Mouse (Mus musculus) forebrain, embryonic 15.5 days (tissue): Measurements from ENCODE around the gene Pebp1. TPM values are rescaled to one million over a fixed set of nuclear protein-coding genes. Genes with fewer than 3 reads are reported as not detected.

Experiments used
- ATAC-seq: fragments of 200-750 bp; cut with Nextera tagmentation; replicated peaks from 2 replicates; pipeline ENCODE4 v1.8.0; 2017; ENCODE audit warnings: mild to moderate bottlenecking, moderate TSS enrichment, moderate library complexity
- H3K27ac ChIP-seq: fragments of 300-500 bp; sonication (generic); replicated peaks from 2 replicates; pipeline ENCODE4 v1.5.1; 2015; ENCODE audit warnings: mild to moderate bottlenecking, inconsistent platforms
- H3K27me3 ChIP-seq: fragments of 300-500 bp; sonication (generic); 2 replicates; pipeline ENCODE4 v1.6.1; 2015; ENCODE audit warnings: inconsistent platforms
- H3K36me3 ChIP-seq: fragments of 300-500 bp; sonication (generic); 2 replicates; pipeline ENCODE4 v1.6.1; 2015; ENCODE audit warnings: mild to moderate bottlenecking, inconsistent platforms
- H3K4me1 ChIP-seq: fragments of 300-500 bp; sonication (generic); 2 replicates; pipeline ENCODE4 v1.6.1; 2015; ENCODE audit warnings: inconsistent platforms
- H3K4me2 ChIP-seq: fragments of 300-500 bp; sonication (generic); replicated peaks from 2 replicates; pipeline ENCODE4 v1.6.1; 2015; ENCODE audit warnings: mild to moderate bottlenecking, inconsistent platforms
- H3K4me3 ChIP-seq: fragments of 300-500 bp; sonication (generic); 2 replicates; pipeline ENCODE4 v1.5.1; 2015; ENCODE audit warnings: mild to moderate bottlenecking, inconsistent platforms
- H3K9ac ChIP-seq: fragments of 300-500 bp; sonication (generic); replicated peaks from 2 replicates; pipeline ENCODE4 v1.6.1; 2015; ENCODE audit warnings: mild to moderate bottlenecking, inconsistent platforms
- H3K9me3 ChIP-seq: fragments of 300-500 bp; sonication (generic); 2 replicates; pipeline ENCODE4 v1.6.1; 2016; ENCODE audit warnings: inconsistent platforms
- WGBS: fragments of 180-500 bp; shearing (Covaris S2); methylation state at CpG from one replicate; pipeline ENCODE4 v1.1.7; 2015; ENCODE audit warnings: mixed read lengths; 5-methylcytosine and 5-hydroxymethylcytosine counted together
- polyA plus RNA-seq: library from polyadenylated mRNA; unstranded; fragments of >200 nt; fragmentation: Nextera tagmentation; extraction: Ambion mirVana; gene quantifications from 2 replicates; pipeline ENCODE4 v1.2.1, GENCODE M21; 2015

Gene Pebp1
- 1,178 and 1,180 TPM in 2 replicates for polyA plus RNA-seq

DNA sequence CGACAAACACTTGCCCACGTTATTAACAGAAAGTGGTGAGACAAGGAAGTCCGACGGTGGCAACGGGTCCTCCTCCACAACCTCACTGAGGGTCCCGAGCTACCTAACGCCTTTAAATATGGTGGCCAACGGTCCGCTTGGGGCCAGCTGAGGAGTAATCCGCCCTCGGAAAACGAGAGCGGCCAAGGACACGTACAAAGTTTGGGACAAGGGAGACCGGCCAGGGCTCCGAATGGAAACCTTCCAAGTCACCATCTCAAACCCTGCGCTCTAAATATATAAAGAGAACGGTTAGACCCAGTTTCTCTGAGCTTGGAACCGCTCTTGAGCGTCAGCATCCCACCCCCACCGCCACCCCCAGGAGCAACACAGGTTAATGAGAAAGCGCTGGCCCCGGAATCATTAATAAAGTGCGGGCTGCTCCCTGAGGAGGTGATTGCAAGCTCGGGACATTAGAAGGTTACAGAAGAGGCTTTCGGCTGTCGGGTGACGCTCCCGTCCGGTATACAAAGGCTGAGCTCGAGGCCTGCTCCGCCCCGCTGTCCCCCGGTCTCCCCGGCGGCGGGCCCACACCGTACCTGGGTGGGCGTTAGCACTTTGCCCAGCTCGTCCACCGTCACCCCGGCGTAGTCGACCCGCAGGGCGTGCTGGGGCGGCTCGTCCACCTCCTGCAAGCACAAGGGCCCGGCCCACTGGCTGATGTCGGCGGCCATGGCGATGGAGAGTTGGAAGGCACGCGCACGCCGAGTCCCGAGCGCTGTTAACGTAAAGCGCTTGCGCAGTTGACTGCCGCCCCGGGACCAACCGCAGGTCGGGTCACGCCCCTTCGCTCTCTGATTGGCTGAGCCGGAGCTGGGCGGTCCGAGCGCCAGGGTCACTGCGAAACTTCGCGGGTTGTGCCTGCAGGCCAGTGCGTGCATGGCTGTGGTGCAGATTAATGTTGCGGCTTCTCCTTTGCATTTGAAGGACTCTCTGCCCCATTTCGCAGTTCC, at the start of gene Pebp1:
TSS of gene Pebp1 (minus strand) at position 795 of the 992 bp plus-strand sequence.
- under 1% methylated on average over 77 of the region's 77 CpGs for WGBS
- H3K9me3 ChIP-seq = no peaks in the 10 kb centered on the region
- peak; percentile 94 for ATAC-seq
- peak within 1 kb of the TSS; percentile 58 for H3K4me2 ChIP-seq
- peaks cover 36% of the 10 kb centered on the region for H3K4me1 ChIP-seq
- peak within 1 kb of the TSS; percentile 75 for H3K27ac ChIP-seq
- H3K4me3 ChIP-seq = peak within 1 kb of the TSS; percentile 77
- peaks cover 7% of the 10 kb centered on the region for H3K36me3 ChIP-seq
- peak within 1 kb of the TSS; percentile 80 for H3K9ac ChIP-seq
- no peaks in the 10 kb centered on the region for H3K27me3 ChIP-seq

DNA sequence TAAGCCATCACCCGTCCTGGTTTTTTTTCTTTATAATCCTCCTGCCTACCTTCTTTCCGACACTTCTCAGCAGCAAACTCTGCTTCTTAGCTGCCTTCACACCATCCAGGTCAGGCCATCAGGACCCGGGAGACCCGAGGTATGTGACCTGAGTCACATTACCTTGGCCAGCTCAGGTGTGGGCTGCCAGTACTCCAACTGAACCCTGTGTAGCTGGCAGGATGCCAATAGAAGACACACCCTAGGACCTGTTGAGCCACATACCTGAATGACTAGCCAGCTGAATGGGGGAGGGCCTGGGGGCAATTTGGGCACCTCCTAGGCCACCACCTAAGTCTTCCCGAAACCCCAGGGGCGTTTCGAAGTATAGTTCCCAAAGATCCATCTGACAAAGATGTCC, 43.0 kb upstream of the Pebp1 start:
- no peak overlapping the region for H3K4me2 ChIP-seq
- H3K27me3 ChIP-seq = no peaks in the 10 kb centered on the region
- no peaks in the 10 kb centered on the region for H3K9me3 ChIP-seq
- no peaks in the 10 kb centered on the region for H3K36me3 ChIP-seq
- no peak overlapping the region for H3K4me3 ChIP-seq
- H3K27ac ChIP-seq = no peak overlapping the region
- ATAC-seq = no peak
- H3K9ac ChIP-seq = no peak overlapping the region
- no peaks in the 10 kb centered on the region for H3K4me1 ChIP-seq
- 88% methylated on average over 7 of the region's 7 CpGs for WGBS

DNA sequence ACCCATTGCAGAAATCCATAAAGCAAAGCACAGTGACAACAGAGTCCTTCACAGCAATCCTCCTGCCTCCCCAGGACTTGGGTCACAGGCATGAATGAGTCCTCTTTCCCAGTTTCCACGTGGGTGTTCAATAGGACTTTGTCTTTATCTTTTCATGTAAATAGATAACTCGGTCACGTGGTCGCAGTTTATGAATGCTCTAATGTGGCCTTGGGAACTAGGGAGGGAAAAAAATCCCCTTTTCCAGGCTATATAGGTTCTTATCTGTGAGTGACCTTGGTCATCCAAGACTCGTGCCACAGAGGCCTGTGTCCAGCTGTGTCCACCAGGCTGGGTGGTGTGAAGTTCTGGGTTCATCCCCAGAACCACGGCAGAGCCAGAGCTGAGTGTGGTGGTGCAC, 39.0 kb upstream of the Pebp1 start:
- Histone ChIP-seq H3K4me3 (no peak overlapping the region), H3K9me3 (no peaks in the 10 kb centered on the region), H3K27me3 (no peaks in the 10 kb centered on the region), H3K36me3 (no peaks in the 10 kb centered on the region), H3K4me2 (no peak overlapping the region), H3K27ac (no peak overlapping the region), H3K4me1 (no peaks in the 10 kb centered on the region), H3K9ac (no peak overlapping the region)
- WGBS = 74% methylated on average over 6 of the region's 6 CpGs
- no peak for ATAC-seq

DNA sequence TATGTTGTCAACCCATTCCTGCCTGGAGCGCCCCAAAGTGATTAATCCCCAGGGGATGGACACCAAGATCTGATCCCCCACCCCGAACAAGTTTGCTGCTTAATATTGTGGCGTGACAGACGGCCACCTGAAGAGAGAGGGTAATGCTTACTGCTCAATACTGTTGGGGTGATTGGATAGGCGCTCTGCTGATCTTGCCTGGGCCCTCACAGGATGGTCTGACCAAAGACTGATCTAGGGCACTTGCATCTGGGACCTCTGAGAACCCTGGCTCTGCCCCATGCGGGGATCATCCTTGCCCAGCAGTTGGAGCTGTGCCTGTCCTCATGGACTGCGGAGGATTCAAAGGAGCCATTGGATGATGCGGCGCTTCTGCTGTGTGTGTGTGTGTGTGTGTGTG, 36.3 kb upstream of the Pebp1 start:
- 83% methylated on average over 9 of the region's 9 CpGs for WGBS
- Histone ChIP-seq H3K27ac (no peak overlapping the region), H3K9ac (no peak overlapping the region), H3K4me3 (no peak overlapping the region), H3K4me1 (peaks cover 13% of the 10 kb centered on the region), H3K9me3 (no peaks in the 10 kb centered on the region), H3K4me2 (no peak overlapping the region), H3K36me3 (no peaks in the 10 kb centered on the region), H3K27me3 (peaks cover 5% of the 10 kb centered on the region; the same call in 1 of the 2 replicates)
- no peak for ATAC-seq

DNA sequence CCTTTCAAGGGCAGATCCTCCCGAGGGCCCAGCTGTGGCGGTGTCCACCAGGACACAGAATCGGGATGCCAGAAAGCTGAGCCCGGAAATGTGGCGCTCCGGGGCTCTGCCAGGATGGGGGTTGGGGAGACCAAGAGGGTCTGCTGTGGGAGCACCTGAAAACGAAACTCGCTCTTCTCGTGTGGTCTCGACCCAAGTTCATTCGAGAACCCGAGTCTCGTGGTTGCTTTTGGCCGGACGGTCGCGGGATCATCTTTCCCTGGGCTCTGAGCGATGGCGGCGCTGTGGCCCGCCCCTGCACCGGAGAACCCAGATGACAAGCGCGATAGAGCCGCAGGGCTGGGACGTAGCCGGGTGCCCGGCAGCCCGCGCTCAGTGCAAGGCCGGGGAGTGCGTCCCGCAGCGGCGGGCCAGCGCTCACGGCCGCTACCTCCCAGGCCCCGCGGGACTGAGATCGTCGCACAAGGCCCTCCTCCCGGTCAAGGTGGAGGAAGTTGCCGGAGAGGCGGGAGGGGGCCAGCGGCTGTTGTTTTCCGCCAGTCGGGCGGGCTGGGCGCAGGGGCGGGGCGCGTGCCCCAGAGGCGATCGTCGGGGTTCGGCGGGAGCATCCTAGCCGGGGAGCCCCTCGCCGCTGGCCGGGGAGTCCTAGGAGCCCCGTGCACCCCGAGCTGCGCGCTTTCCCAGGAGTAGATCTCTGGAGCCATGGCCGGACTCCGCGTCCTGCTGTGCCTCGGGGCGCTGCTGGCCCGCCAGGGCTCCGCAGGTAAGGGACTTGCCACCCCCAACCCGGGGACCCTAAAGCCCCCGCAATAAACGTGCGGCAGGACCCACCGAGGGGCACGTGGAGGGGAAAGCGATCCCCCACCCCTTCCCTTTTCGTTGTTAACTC, 31.6 kb upstream of the Pebp1 start, which contains the start of gene Vsig10:
TSS of gene Vsig10 (plus strand) at position 343 of the 889 bp plus-strand sequence.
- WGBS = under 1% methylated on average over 79 of the region's 81 CpGs
- ATAC-seq = peak; percentile 81
- H3K27me3 ChIP-seq = peaks cover 5% of the 10 kb centered on the region; the same call in 1 of the 2 replicates

DNA sequence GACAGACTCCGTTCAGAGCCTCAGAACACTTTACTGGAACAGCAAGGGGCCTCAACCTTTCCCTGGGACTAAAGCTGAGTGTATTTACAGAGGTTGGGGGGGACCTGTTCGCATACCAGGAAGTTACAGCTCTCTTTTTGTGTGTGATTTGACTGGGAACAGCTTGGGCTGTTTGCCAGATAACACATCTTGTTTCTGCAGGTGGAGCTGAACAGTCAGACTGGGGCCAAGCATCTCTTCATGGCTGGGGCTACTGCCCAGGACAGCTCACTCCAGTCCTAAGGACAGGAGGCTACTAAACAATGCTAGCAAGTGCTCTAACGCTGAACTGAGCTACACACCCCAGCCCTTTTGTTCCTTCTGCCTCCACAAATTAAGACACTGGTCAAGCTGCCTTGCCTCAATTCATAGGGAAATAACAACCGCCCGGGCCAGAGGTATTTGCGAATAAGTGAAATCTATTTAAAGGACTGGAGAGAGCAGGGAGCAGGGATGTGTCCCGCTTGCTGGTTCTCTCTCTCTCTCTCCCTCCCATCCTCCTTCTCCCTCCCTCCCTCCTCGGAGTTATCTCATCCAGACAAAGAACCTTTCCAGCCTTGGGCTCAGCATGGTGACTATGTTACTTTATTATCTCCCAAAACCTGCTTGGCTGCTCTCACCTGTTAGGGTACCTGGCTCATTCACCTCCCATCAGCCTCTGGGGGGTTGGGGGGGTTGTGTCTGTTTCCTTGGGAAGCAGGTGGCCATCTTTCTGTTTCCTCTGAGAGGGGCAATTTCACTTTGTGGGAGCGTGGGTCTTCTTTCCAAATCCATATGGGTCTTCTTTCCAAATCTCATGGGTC, 27.4 kb upstream of the Pebp1 start:
- WGBS = 13% methylated on average over 9 of the region's 9 CpGs
- H3K9me3 ChIP-seq = no peaks in the 10 kb centered on the region
- no peaks in the 10 kb centered on the region for H3K27me3 ChIP-seq
- no peak for ATAC-seq
- H3K4me1 ChIP-seq = peaks cover 23% of the 10 kb centered on the region
- H3K36me3 ChIP-seq = no peaks in the 10 kb centered on the region
- no peak overlapping the region for H3K27ac ChIP-seq
- H3K4me2 ChIP-seq = 0 out of 2 replicates have a peak overlapping the region, but pooled peaks have one; percentile 0
- H3K4me3 ChIP-seq = no peak overlapping the region
- H3K9ac ChIP-seq = no peak overlapping the region

More for the DNA sequence above, 31.6 kb upstream of the Pebp1 start, which contains the start of gene Vsig10:
- H3K4me3 ChIP-seq = peak within 1 kb of the TSS; percentile 56
- H3K9ac ChIP-seq = peak within 1 kb of the TSS; percentile 66
- no peaks in the 10 kb centered on the region for H3K36me3 ChIP-seq
- H3K4me2 ChIP-seq = peak within 1 kb of the TSS; percentile 100
- H3K9me3 ChIP-seq = no peaks in the 10 kb centered on the region
- H3K4me1 ChIP-seq = peaks cover 26% of the 10 kb centered on the region
- H3K27ac ChIP-seq = no peak within 1 kb of the TSS

DNA sequence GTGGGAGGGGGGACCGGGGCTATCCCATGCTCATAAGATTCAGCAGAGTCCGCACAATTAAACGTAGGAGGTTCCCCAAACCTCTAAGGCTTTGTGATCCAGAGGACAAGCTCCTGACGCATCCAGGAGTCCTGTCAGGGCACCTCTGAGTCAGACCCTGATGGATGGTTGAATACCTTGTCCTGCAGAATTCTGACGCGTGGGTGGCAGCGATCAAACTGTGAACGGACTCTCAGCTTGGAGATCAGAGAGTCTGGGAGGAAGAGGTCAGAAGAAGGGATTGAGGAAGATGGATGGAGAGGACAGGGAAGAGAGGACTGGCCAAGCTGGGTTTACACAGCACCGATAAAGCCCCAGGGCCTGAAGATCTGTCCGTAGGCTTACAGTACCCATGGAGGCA, 26.5 kb upstream of the Pebp1 start:
- H3K9me3 ChIP-seq = no peaks in the 10 kb centered on the region
- peaks cover 14% of the 10 kb centered on the region for H3K4me1 ChIP-seq
- no peak overlapping the region for H3K9ac ChIP-seq
- 45% methylated on average over 10 of the region's 10 CpGs for WGBS
- no peak overlapping the region for H3K4me3 ChIP-seq
- no peaks in the 10 kb centered on the region for H3K27me3 ChIP-seq
- H3K4me2 ChIP-seq = no peak overlapping the region
- ATAC-seq = no peak
- no peaks in the 10 kb centered on the region for H3K36me3 ChIP-seq
- H3K27ac ChIP-seq = no peak overlapping the region

DNA sequence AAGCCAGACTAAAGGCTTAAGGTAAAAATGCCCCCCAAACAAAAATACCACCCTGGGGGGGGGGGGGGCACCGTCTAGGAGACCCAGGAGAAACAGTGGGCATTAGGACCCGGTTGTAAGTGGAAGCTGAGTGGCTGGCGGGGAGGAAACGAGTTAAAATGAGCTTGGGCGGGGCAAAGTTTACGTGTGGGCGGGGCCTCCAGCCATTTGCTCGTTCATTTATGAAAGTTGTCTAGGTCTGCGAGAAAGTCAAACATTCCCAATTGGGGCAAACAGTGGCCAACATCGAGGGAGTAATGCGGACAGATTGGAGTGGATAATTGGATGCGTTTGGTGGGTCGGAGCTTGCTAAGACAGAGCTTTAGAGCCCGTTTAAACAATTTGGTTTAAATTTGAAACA, 26.0 kb upstream of the Pebp1 start:
- H3K36me3 ChIP-seq = no peaks in the 10 kb centered on the region
- no peak for ATAC-seq
- H3K4me3 ChIP-seq = no peak overlapping the region
- WGBS = 35% methylated on average over 14 of the region's 14 CpGs
- H3K27me3 ChIP-seq = no peaks in the 10 kb centered on the region
- H3K9me3 ChIP-seq = no peaks in the 10 kb centered on the region
- H3K9ac ChIP-seq = no peak overlapping the region
- peaks cover 12% of the 10 kb centered on the region for H3K4me1 ChIP-seq
- H3K4me2 ChIP-seq = no peak overlapping the region
- H3K27ac ChIP-seq = no peak overlapping the region

DNA sequence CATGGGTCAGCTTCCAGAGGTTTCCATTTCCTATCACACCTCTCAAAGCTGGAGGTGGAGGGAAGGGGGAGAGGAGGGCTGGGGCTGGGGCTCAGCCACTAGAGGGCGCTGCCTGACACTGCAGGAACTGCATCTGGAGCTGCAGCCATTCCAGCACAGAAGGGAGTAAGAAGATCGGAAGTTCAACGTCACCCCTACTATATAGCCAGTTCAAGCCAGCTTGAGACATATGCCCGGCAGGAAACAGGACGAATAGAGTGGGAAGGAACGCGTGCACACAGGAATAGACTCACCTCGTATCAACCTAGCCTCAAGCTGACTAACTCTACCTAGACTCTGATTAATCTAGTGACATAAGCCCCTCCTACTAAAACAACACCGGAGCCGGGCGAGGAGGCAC, 20.3 kb upstream of the Pebp1 start:
- H3K27me3 ChIP-seq = no peaks in the 10 kb centered on the region
- 41% methylated on average over 11 of the region's 11 CpGs for WGBS
- no peak overlapping the region for H3K27ac ChIP-seq
- H3K4me1 ChIP-seq = no peaks in the 10 kb centered on the region
- H3K4me3 ChIP-seq = no peak overlapping the region
- H3K4me2 ChIP-seq = no peak overlapping the region
- H3K9me3 ChIP-seq = no peaks in the 10 kb centered on the region
- no peak overlapping the region for H3K9ac ChIP-seq
- ATAC-seq = no peak
- H3K36me3 ChIP-seq = no peaks in the 10 kb centered on the region

DNA sequence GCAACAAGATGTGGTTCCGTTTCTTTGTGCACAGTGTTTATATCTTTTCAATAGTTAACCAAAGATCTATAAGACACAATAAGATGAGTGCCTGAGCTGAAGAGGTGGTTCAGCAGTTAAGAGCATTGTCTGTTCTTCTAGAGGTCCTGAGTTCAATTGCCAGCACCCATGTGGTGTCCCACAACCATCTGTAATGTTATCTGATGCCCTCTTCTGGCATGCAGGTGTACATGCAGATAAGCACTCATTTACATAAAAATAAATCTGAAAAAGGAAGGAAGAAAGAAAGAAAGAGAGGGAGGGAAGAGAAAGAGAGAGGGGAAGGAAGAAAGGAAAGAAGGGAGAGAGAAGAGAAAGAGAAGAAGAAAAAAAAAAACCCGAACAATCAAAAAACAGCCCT, 19.4 kb upstream of the Pebp1 start:
- Histone ChIP-seq H3K27me3 (no peaks in the 10 kb centered on the region), H3K4me2 (no peak overlapping the region), H3K9me3 (no peaks in the 10 kb centered on the region), H3K4me3 (no peak overlapping the region), H3K27ac (no peak overlapping the region), H3K36me3 (no peaks in the 10 kb centered on the region), H3K9ac (no peak overlapping the region), H3K4me1 (no peaks in the 10 kb centered on the region)
- ATAC-seq = no peak
- 91% methylated on average over 2 of the region's 2 CpGs for WGBS

DNA sequence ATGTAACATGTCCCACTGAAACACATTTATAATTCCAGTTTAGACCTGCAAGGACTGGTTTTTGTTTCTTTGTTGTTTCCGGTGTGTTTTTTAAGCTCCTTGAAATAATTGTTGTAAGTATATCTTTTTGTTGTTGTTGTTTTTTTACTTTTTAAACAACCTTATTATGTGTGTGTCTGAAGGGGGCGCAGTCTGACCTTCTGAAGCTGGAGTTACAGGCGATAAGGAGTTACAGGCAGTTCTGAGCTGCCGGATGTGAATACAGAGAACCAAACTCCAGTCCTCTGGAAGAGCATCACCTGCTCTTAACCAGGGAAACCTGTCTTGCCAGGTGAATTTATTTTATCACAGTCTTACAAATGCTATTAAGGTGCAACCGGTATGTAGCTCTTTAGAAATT, 18.3 kb upstream of the Pebp1 start:
- H3K9ac ChIP-seq = no peak overlapping the region
- no peak overlapping the region for H3K27ac ChIP-seq
- H3K27me3 ChIP-seq = no peaks in the 10 kb centered on the region
- WGBS = 91% methylated on average over 5 of the region's 5 CpGs
- no peaks in the 10 kb centered on the region for H3K4me1 ChIP-seq
- ATAC-seq = no peak
- no peak overlapping the region for H3K4me2 ChIP-seq
- no peaks in the 10 kb centered on the region for H3K36me3 ChIP-seq
- H3K4me3 ChIP-seq = no peak overlapping the region
- no peaks in the 10 kb centered on the region for H3K9me3 ChIP-seq
